Mouse (Mus musculus): ENCODE measurements around the gene Samd1.

Gene Samd1

DNA sequence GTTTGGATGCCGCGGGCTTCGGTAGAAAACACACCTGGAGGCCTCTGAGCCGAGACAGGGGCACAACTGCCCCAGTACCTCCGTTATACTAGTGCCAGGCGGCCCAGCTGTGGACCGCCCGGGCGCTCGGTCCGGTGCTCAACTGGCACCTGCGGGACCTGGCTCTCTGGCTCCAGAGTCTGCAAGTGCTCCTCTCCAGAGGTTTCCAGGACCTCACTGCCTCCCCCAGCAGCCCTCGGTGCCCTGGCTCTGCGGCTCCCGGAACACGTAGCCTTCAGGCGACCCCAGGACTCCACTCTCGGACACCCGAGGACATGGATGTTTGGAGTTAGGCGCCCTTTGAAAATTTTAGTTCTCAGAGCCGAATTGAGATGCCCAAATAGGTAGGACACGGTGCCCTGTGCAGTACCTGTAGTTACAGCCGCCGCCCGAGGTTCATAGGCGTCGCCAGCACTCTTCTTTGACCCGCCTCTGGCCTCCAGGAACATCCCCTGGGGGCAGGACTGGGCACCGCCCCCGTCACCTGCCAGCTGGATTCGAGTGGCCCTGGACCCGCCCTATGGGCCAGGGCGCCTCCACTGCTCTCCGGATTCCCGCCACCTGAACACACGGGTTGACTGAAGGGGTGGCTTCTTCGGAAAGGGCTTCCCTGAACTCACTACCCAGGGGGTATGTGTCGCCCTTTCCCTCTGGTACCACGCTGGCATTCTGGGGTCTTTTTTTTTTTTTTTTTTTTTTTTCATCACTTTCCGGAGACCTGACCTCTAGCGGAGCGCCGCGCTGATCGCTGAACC, 14.4 kb downstream of the Samd1 start, which contains the start of gene 2210011C24Rik:
TSS of gene 2210011C24Rik (minus strand) at position 467 of the 794 bp plus-strand sequence.
- DNase-seq (ENCODE audit: low read depth) = peak; percentile 51

DNA sequence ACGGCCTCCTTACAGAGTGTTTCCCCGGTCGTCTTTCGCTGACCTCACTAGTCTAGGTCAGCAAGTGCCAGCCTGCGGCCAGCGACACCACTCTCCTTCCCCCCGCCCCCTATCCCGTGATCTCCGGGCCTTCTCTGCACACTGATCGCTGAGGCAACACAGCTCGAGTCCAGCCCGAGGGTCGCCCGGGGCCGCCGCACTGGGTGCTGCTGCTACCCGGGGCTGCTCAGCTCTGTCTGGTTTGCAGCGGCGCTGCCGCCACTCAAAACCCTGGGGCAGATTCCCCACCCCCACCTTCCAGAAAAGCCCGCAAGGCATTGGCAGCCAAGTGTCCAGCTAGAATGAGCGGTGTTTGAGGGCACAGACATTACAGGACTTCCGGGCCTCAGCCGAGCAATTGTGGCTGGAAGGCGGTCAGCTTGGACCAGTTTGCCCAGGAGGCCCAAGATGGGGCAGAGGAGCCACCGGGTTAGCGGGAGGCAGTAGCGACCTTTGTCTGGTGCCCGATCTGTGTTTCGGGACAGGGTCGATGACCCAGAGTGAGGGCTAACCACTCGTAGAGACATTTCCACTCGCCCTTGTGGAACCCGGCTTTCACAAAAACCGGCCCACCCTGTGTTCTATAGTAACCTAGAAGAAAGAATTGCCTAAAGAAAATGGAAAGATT, 15.2 kb downstream of the Samd1 start:
- no peak for DNase-seq (ENCODE audit: low read depth)

DNA sequence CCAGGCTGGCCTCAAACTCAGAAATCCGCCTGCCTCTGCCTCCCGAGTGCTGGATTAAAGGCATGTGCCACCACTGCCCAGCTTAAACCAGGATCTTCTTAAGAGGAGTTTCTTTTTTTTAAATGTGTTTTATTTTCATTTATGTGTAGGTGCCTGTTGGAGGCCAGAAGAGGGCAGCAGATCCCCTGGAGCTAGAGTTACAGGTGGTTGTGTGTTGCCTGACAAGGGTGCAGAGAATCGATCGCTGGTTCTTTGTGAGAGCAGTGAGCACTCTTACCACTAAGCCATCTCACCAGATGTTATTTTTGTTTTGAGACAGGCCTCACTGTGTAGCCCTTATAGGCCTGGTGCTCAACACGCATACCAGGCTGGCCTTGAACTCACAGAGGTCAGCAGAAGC, 18.4 kb downstream of the Samd1 start:
- no peak for DNase-seq (ENCODE audit: low read depth)

DNA sequence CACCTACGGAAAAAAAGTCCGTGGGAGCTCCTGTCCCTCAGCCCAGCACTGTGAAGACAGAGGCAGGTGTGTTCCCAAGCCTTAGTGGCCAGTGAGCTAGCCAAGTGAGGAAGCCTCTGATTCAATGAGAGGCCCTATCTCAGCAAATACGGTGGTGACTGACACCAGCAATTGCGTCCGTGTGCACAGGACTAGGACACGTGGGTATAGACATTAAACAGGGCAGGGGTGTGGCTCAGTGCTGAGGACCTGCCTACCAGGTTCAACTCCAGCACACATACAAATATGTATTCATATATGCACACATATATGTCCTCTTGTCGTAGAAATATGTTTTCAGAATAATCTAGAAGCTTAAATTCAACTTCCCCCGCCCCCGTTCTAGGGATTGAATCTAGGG, 22.3 kb downstream of the Samd1 start:
- DNase-seq (ENCODE audit: low read depth) = no peak

DNA sequence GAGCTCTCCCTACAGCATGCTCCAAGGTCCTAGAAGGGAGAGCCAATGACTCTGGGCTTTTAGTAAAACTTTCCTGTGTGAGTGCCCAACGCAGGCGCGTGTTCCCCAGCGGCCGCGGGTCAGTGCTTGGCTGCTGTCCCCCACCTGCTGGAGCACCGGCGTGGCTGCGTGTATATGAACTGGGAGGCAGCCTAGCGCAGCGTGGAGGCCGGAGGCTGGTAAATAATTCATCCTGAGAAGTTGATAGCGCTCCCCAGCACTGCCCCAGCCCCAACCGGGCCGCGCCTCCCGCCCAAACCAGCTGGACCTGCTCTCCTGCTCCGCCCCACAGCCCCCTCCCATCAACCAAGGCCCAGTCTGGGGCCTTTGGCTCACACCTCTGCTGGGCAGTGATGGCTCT, 23.6 kb downstream of the Samd1 start, which contains the start of gene Palm3:
TSS of gene Palm3 (plus strand) at position 376 of the 400 bp plus-strand sequence.
- no peak for DNase-seq (ENCODE audit: low read depth)

DNA sequence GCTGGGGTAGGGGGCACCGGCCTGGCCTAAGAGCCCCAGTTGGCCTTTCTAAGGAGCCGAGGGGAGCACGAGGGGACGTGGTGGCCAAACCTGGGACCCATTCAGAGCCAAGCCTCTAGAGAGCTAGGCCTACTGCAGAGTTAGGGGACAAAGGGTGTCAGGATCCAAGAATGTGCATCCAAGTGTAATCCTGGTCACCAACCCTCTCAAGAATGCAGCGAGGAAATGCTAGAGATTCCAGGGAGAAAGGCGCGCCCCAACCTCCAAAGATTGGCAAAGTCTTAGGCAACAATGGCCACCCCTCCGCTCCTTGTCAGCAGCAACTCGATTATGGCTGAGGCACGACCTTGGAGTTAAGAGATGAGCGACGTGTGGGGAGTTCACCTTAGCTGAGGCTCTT, 24.1 kb downstream of the Samd1 start:
- DNase-seq (ENCODE audit: low read depth) = no peak

DNA sequence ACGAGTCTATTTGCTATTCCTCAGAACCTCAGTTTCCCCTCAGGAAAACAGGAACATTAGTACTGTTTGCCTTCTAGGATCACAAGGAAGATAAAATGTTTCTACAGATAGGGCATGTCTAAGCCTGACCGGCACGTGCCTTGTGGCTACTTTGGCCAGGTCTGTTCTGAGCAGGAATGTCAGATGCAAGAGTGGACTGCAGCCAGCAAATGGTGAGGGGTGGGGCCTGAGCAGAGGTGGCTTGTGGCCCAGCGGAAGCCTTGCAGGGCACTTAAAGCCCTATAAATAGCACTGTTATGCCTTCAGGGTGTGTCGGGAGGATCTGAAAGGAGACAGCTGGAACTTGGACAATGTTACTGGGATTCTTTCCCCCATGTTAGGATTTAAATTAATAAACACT, 25.6 kb downstream of the Samd1 start:
- no peak for DNase-seq (ENCODE audit: low read depth)

DNA sequence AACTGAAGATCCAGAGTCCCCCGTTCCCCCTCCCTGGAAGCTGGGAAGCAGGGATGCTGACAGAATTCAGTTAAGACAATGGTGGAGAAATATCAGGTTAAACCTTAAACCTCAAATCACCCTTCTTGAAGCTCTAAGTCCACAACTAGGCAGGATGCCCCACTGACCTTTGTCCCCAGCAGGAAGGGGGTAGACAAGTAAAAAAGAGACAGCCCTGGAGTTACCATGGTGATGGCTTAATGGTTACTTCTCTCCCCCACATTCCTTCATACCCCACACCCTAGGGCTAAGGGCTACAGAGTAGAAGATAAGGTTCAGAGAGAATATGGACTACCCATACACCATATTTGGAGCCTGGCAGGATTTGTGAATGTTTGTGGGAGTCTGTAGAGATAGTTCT, 26.2 kb downstream of the Samd1 start:
- no peak for DNase-seq (ENCODE audit: low read depth)

DNA sequence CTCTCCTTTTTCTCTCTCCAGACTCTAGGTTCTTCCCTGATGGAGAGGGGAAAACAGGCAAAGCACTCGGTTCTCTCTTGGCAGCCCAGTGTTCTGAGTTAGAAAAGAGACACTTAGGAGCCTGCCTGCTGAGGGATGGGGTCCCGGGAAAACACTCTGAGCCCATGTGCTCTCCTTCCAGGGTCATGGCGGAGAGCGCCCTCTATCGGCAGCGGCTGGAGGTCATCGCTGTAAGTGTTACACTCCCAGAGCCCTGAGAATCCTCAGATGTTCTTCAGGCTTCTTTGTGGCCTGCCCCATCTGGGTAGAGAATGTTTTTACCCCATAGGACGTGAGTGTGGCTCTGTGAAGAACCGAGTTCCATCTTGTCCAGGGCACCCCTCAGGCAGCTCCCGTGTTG, 26.7 kb downstream of the Samd1 start:
- DNase-seq (ENCODE audit: low read depth) = peak; percentile 74

DNA sequence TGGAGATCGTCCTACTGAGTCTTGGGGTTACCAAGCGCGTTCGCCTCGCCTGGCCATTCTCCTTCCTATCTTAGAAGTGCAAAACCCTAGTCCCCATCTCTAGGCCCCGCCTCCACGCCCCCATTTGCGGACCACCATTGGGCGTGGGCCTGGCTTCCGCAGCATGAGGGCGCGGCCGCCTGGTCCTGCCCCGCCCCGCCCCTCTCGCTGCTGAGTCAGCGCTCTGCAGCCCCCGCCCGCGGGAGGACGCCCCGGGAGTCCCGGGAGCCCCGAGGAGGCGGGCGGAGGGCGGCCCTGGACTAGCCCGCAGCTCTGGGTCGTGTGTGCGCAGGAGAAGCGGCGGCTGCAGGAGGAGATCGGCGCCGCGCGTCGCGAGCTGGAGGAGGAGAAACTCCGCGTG, 28.4 kb downstream of the Samd1 start:
- DNase-seq (ENCODE audit: low read depth) = peak; percentile 44

DNA sequence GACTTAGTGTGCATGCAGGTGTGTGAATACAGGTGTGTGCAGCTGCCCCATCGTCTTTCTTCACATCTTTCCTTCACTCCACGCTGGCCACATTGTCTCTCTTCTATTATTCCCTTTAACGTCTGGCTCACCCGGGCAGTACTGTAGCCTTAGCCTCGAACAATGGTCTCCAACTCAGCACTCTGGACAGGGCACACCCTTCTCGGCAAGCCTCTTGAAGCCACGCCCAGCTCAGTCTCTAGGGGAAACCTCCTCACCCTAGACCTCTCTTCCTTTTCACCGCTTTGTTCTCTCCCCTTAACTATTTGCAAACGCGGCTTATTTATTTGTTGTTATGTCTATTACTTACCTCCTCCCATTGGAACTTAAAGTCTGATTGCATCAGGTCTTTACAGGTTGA, 30.0 kb downstream of the Samd1 start:
- peak; percentile 44 for DNase-seq (ENCODE audit: low read depth)

DNA sequence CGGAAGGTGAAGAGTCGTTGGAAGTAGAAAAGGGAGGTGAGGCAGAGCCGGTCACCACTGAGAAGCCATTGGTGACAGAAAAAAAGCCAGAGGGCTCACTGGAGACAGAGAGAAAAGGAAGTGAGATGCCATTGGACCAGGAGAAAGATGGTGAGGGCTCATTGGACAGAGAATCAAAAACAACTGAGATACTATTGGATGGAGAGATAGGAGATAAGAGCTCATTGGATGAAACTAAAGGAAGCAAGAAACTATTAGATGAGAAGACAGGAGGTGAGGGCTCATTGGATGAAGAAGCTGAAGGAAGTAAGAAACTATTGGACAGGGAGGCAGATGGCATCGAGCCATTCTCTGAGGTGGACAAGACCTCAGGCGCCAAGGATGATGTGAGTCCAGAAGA, 31.8 kb downstream of the Samd1 start:
- DNase-seq (ENCODE audit: low read depth) = no peak

DNA sequence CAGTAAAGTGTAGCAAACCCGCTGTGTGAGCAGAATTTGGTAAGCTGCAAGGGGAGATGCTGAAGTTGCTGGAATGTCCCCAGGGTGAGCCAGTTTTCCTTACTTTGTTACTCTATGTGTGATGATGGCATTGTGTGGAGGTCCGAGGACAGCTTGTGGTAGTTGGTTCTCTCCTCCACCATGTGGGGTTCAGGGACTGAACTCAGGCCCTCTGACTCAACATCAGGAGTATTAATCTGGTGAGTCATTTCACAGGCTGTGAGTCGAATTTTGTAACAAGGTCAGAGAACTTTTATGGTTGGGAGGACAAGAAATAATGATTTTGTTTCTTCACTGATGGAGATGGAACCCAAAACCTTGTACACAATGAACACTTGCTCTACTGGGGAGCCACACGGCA, 35.3 kb downstream of the Samd1 start:
- DNase-seq (ENCODE audit: low read depth) = no peak

DNA sequence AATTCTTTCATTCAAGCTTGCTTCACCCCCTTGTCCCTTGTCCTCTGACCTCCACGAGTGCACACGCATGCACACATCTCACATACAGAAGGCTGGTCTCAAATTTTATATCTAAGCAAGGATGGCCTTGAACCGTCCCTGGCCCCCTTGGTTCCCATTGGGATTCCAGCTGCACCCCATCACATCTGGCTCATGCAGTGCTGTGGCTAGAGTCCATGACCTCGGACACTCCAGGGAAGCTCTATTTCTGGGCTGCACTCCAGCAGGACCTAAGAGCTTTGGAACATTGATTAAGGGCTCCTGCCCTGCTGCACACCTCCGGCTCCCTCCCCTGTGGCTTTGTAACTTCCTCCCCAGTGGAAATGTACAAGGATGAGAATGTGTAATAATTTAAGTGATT, 40.5 kb downstream of the Samd1 start:
- DNase-seq (ENCODE audit: low read depth) = no peak

DNA sequence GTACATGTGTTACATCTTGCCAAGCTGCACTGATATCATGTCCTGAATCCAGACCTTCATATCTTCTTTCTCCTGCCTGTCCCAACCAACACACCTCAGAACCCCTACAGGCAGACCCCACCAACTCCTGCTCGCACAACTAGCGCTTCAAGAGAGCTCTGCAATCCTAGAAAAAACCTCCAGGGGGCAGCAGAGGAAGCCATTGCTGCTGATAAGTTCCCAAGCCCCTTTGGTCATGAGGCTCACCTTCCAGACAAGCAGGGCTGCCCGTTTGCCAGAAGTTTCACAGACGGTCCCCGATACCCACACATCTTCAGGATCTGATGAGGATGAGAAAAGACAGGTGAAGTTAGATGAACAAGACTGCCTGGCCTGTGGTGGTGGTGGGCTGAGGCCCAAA, 41.6 kb downstream of the Samd1 start:
- DNase-seq (ENCODE audit: low read depth) = peak; percentile 91

DNA sequence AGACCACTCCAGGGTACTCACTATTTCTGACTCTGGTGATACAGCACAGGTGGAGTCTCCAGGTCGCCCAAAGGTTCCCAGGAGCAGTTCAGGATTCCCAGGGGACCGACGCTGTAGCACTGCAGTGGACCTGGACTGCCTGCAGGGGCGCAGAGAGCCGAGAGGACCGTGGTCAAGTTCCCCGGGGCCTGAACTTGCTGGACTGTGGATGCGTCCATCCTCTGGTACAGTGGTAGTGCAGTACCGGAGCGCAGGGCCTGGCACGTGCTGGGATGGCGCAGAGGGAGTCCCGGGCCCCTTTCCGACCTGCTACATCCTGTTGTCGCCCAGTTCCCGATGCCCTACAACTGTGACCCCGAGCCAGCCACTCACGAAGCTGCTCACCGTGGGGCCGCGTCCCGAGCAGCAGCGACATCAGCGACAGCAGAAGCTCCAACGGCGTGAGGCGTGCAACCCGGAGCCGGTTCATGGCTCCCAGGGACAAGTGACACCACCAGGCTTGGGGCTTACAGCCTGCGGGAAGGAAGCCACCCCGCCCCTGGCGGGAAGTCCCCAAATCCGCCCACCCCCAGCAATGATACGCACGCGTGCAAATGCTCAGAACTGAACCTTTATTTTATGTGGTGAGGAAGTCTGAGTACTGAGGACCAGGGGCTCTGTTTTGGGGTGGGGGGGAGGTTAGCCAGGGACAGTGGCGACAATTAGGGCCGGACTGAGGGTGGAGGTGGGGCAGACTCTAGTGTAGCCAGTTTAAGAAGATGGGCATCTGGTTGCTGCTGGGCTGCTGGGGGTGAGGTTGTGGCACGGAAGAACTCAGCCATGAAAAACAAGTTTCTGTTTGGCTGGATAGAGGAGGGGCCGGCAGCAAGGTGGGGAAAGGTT, 44.8 kb downstream of the Samd1 start, which contains the start of gene Il27ra:
TSS of gene Il27ra (minus strand) at position 524 of the 882 bp plus-strand sequence.
- peak; percentile 89 for DNase-seq (ENCODE audit: low read depth)

DNA sequence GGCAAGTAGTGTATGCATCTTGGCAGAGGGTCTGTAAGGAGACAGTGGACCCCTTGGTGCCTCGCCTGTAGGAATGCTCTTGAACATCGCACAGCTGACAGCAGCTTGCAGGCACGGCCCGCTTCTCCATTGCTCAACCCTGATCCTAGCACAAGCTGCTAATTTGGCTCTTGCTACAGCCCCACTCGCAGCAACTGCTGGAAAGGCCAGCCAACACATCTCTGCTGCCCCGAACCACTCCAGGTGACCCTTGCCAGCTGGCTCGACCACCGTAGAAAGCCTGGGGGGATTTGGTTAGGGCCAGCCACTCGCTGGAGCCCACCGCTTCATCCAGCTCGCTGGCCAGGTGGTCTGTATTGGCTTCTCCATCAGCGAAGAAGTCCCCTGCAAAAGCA, 45.5 kb downstream of the Samd1 start:
- no peak for DNase-seq (ENCODE audit: low read depth)

DNA sequence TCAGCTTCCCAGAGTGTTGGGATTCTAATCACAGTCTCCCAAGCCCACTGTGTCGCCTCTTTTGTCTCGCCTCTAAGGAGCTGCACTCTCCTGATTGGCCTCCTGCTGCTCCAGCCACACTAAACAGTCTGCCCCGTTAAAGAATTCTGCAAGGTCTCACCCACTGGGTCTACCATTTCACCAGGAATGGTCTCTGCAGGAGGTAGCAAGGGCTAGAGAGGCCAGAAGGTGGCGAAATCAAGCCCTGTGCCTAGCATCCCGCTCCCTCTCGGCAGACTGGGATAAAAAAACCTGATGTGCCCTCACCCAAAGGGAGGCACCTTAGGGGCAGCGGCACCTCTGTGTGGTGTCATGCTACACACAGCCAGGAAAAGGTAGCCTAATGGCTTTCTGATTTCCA, 46.6 kb downstream of the Samd1 start:
- DNase-seq (ENCODE audit: low read depth) = no peak

DNA sequence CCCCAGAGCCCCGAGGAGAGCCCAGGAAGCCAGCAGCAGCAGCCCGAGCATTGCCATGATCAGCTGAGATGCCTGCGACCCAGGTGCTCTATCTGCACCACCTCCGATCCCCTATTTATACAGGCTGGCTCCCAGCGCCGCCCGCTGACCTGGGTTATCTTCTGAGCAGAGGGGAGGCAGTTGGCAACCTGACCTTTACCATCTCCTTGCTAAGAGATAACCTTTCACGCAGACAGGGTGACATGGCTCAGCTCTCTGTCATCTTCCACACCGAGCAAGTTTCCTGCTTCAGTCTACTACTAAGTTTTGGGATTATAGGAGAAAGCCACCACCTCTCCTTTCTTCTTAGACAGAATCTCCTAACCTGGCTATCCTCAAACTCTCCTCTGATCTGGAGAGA, 47.4 kb downstream of the Samd1 start, which contains the start of gene Rln3:
TSS of gene Rln3 (minus strand) at position 101 of the 400 bp plus-strand sequence.
- no peak for DNase-seq (ENCODE audit: low read depth)

DNA sequence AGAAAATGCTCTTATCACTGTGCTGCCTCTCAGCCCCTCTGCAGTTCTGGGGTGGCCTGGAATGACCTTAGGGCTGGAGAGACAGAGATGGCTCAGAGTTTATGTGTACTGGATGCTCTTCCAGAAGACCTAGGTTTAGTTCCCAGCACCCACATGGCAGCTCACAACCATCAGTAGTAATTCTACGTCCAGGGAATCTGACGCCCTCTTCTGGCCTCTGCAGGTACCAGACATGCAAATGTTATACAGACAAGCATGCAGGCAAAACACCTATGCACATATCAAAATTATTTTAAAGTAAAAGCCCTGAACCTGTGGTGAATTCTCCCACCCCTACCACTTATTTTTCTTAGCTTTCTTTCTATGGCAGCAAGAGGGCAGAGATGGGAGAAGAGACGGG, 49.0 kb downstream of the Samd1 start:
- DNase-seq (ENCODE audit: low read depth) = no peak

DNA sequence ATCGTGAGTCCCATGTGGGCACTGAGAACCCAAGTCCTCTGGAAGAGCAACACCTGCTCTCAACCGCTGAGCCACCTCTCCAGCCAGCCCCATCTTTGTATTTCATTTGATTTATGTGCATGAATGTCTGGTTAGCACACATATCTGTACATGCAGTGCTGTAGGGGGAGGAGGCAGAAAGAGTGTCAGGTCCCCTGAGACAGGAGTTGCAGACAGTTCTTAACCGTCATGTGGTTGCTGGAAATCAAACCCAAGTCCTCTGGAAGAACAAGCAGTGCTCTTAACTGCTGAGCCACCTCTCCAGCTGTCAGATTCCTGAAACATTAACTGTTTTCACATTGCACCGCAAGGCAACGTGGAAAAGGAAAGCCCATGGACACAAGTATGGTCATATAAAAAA, 50.7 kb downstream of the Samd1 start:
- no peak for DNase-seq (ENCODE audit: low read depth)
